Mouse (Mus musculus): ENCODE results near the gene Zfp580.

DNA sequence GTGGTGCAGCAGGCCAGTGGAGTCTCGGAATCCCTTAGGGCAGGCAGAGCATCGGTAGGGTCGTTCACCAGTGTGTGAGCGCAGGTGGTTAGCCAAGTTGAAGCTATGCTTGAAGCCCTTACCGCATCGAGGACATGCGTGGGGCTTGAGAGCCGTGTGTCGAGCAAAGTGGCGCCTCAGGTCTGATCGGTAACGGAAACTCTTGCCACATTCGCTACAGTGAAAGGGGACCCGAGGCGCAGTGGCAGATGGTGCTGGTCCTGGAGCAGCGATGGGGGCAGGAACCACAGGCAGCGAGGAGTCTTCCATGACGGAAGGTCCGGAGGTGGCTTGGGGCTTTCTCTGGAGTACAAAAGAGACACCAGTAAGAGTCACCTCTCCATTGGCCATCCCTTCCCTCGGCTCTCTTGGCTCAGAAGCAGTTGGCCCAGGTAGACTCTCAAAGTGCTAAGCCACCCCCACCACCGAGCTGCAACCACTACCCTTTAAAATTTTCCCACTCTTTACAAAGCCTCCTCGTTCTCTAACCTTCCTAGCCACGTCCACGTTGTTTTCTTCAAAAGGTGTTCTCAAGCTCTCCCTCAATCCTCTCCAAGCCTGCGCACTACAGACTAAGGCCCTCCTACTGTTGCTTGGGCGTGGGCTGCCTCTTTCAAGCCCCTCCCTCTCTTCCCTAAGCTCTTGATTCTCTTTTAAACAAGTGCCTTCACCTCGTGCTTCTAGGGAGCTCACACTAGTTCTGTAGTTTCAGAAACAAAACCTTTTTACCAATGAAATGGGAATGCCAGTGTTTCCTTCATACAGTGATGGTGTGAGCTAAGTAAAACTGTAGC, 38.4 kb upstream of the Zfp580 start:
- TF ChIP-seq CTCF (IDR thresholded peaks at IDR 0.05; ENCODE audit: insufficient read depth, low read length), result no peak
- TF ChIP-seq POLR2A (IDR thresholded peaks at IDR 0.05; ENCODE audit: borderline replicate concordance, extremely low read depth, low read depth, low read length), result no peak
